25 mouse cellular contexts compared by ENCODE assay signal in the genomic region with DNA sequence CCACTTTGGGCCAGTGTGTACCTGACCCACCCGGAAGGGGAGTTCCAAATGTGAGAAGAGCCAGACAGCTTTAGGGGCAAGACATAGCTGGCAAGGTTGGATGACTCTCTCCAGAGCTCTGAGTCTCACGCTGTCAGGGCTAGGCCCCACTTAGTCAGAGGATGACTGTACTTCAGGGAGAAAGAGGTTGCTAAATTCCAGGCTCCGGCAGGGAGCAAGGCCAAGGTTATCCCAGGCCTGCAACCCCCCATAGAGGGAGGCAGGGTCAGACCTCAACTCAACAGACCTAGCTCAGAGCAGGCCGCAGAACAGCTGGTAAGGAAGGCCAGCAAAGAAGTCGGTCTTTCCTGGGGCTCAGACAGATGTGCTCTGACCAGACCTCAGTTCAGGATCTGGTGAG.
A peak's percentile ranks its signal among the peaks of the same experiment; 100 is the strongest.
DNase-seq lines count a peak whose midpoint lies in the region; ATAC-seq and TF ChIP-seq lines count a peak whose summit lies in the region.
"Had no signal": no experiment of that assay in that cellular context is flagged by ENCODE, and none has a peak within 500 bp of the region (broad histone marks: within the 10 kb centered on the region; RNA-seq: fewer than 3 reads in every experiment).

No protein-coding gene starts in this region.

- ATAC-seq in erythroid progenitor cell, adult 5-6 weeks (replicated peaks; ENCODE audit: low FRiP score, poor library complexity, severe bottlenecking): 0 out of 2 replicates have a peak, but pooled peaks have one; percentile 16
- no peak for ATAC-seq in midbrain, postnatal 0 days (ENCODE audit: low FRiP score)
- ATAC-seq: forebrain, embryonic 13.5 days; inflammation-experienced regulatory T-cells, adult 6 months had no signal

- H3K36me3 ChIP-seq in thymus, adult 2 months (ENCODE audit: control insufficient read depth, insufficient read depth, low read length): no peaks in the 10 kb centered on the region
- no peaks in the 10 kb centered on the region for H3K36me3 ChIP-seq in midbrain, postnatal 0 days (ENCODE audit: insufficient read depth, low read length)
- H3K36me3 ChIP-seq: embryonic facial prominence, embryonic 15.5 days; heart, embryonic 15.5 days; limb, embryonic 15.5 days; neural tube, embryonic 15.5 days had no signal

- no peak for TF ChIP-seq POLR2A in thymus, adult 2 months (IDR thresholded peaks at IDR 0.05; ENCODE audit: control insufficient read depth, extremely low read depth, insufficient read depth, low read length, poor library complexity)

- 88% methylated on average over 5 of the region's 5 CpGs for WGBS in thymus, adult 2 months
- 74% methylated on average over 5 of the region's 5 CpGs for WGBS in midbrain, postnatal 0 days

- H3K4me2 ChIP-seq in midbrain, postnatal 0 days (ENCODE audit: low read depth, low read length, poor library complexity, severe bottlenecking): no peak overlapping the region
- H3K4me2 ChIP-seq: embryonic facial prominence, embryonic 15.5 days; forebrain, embryonic 13.5 days; heart, embryonic 15.5 days; hindbrain, embryonic 14.5 days; limb, embryonic 15.5 days; lung, embryonic 14.5 days; neural tube, embryonic 15.5 days had no signal

- H3K4me1 ChIP-seq in thymus, adult 2 months (replicated peaks; ENCODE audit: control insufficient read depth, insufficient read depth, low read length): no peaks in the 10 kb centered on the region
- no peaks in the 10 kb centered on the region for H3K4me1 ChIP-seq in midbrain, postnatal 0 days (ENCODE audit: insufficient read depth, low read length)
- H3K4me1 ChIP-seq: embryonic facial prominence, embryonic 15.5 days; forebrain, embryonic 13.5 days; heart, embryonic 15.5 days; limb, embryonic 15.5 days had no signal

- no peak for DNase-seq in thymus, adult 2 months
- no peak for DNase-seq in thymus, postnatal 4 days
- peak; percentile 80 for DNase-seq in adrenal gland, adult 8-10 months
- DNase-seq in neural tube, embryonic 10.5 days (ENCODE audit: extremely low spot score, low spot score): no peak
- no peak for DNase-seq in midbrain, postnatal 0 days (ENCODE audit: low spot score)
- DNase-seq in kidney, postnatal 25 days: no peak
- DNase-seq: cerebellum, adult 9-11 months; heart, postnatal 4 days; kidney, adult 8-10 months; kidney, postnatal 14 days; layer of hippocampus, postnatal 36 days; lung, embryonic 14.5 days; lung, postnatal 4 days; midbrain, embryonic 14.5 days; right cerebral cortex, postnatal 14 days; thymus, postnatal 25 days had no signal

- TF ChIP-seq CTCF in thymus, adult 2 months (IDR thresholded peaks at IDR 0.05; ENCODE audit: borderline replicate concordance, control insufficient read depth, extremely low read depth, insufficient read depth, low read length, poor library complexity): 0 out of 2 replicates have a peak, but pooled peaks have one; percentile 11
- TF ChIP-seq CTCF in midbrain, postnatal 0 days (IDR thresholded peaks at IDR 0.05): no peak

- H3K9me3 ChIP-seq in midbrain, postnatal 0 days (ENCODE audit: low read length): no peaks in the 10 kb centered on the region
- H3K9me3 ChIP-seq: embryonic facial prominence, embryonic 15.5 days; forebrain, embryonic 13.5 days; heart, embryonic 15.5 days; limb, embryonic 15.5 days; neural tube, embryonic 15.5 days had no signal

- no peaks in the 10 kb centered on the region for H3K27me3 ChIP-seq in thymus, adult 2 months (ENCODE audit: control insufficient read depth, insufficient read depth, low read length)
- H3K27me3 ChIP-seq in midbrain, postnatal 0 days (ENCODE audit: insufficient read depth, low read length): no peaks in the 10 kb centered on the region
- H3K27me3 ChIP-seq: forebrain, embryonic 13.5 days; heart, embryonic 15.5 days; limb, embryonic 15.5 days; neural tube, embryonic 15.5 days had no signal

- H3K27ac ChIP-seq in thymus, adult 2 months (ENCODE audit: control insufficient read depth, insufficient read depth, low read length): no peak overlapping the region
- no peak overlapping the region for H3K27ac ChIP-seq in midbrain, postnatal 0 days (ENCODE audit: low read depth, low read length)
- H3K27ac ChIP-seq: embryonic facial prominence, embryonic 15.5 days; forebrain, embryonic 13.5 days; heart, embryonic 15.5 days; hindbrain, embryonic 14.5 days; limb, embryonic 15.5 days; liver, embryonic 14.5 days; neural tube, embryonic 15.5 days had no signal

- H3K4me3 ChIP-seq in thymus, adult 2 months (ENCODE audit: control insufficient read depth, insufficient read depth, low read length): no peak overlapping the region
- no peak overlapping the region for H3K4me3 ChIP-seq in midbrain, postnatal 0 days (ENCODE audit: low read depth, low read length)
- H3K4me3 ChIP-seq: embryonic facial prominence, embryonic 15.5 days; forebrain, embryonic 13.5 days; heart, embryonic 15.5 days; limb, embryonic 15.5 days; neural tube, embryonic 15.5 days had no signal

- no peak overlapping the region for H3K9ac ChIP-seq in midbrain, postnatal 0 days (replicated peaks; ENCODE audit: low read length, poor library complexity, severe bottlenecking)
- H3K9ac ChIP-seq: embryonic facial prominence, embryonic 15.5 days; forebrain, embryonic 13.5 days; heart, embryonic 15.5 days; hindbrain, embryonic 14.5 days; limb, embryonic 15.5 days; liver, embryonic 14.5 days; lung, embryonic 14.5 days; neural tube, embryonic 15.5 days had no signal
